Mouse (Mus musculus): ENCODE results near the gene Amotl2.

Gene Amotl2

GRCm38 (mm10) chr9:102719085-102719484 is 2.6 kb downstream of the Amotl2 start:
- DNase-seq (ENCODE audit: low spot score in 2 of 2) = no peak

DNA sequence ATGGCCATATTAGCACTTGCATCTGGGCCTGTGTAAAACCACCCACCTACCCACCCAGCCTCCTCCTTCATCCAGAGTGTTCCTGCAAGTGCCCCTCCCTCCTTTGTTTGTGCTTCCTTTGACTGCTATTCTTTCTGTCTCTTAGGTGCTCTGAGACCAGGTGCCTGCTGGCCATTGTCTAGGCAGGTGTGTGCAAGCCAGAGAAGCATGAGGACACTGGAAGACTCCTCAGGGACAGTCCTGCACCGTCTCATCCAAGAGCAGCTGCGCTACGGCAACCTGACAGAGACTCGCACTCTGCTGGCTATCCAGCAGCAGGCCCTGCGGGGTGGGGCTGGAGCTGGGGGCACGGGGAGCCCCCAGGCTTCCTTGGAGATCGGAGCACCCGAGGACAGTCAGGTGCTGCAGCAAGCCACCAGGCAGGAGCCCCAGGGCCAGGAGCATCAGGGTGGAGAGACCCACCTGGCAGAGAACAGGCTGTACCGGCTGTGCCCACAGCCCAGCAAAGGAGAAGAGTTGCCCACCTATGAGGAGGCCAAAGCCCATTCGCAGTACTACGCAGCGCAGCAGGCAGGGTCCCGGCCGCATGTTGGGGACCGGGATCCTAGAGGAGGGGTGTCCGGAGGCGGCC is 3.6 kb downstream of the Amotl2 start:
- no peak for DNase-seq (ENCODE audit: low spot score in 2 of 2)

- DNase-seq (ENCODE audit: low spot score in 2 of 2) = no peak
These were observed 4.2 kb downstream of the Amotl2 start for GRCm38 (mm10) chr9:102720567-102721167.

DNA sequence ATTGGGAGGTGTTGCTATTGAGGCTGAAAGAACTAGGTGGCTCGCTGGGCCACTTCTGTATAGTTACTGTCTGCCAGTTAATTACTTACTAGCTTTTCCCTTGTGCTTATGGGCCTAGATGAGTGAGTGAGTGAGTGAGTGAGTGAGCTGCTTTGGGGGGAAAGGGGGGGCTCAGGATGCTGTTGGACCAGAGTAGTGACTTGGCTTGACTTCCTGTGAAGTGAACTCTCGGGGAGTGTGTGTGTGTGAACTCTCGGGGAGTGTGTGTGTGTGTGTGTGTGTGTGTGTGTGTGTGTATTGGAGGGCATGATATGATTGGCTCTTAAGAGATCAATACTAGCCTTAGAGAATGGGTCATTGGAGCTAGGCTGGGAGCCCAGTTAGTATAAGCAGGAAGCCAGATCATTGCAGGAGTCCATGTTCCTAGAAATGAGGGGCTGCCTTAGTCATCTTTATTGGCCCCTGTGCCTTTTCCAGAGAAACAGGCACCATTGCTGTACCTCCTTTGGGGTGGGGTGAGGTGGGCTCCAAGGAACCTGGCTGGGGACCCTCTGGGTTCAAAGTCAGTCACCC is 5.0 kb downstream of the Amotl2 start:
- DNase-seq (ENCODE audit: low spot score in 2 of 2) = no peak

GRCm38 (mm10) chr9:102722071-102722561 is 5.6 kb downstream of the Amotl2 start:
- no peak for DNase-seq (ENCODE audit: low spot score in 2 of 2)

- DNase-seq (ENCODE audit: low spot score in 2 of 2) = no peak
These were observed 6.3 kb downstream of the Amotl2 start for GRCm38 (mm10) chr9:102722750-102723149.

DNA sequence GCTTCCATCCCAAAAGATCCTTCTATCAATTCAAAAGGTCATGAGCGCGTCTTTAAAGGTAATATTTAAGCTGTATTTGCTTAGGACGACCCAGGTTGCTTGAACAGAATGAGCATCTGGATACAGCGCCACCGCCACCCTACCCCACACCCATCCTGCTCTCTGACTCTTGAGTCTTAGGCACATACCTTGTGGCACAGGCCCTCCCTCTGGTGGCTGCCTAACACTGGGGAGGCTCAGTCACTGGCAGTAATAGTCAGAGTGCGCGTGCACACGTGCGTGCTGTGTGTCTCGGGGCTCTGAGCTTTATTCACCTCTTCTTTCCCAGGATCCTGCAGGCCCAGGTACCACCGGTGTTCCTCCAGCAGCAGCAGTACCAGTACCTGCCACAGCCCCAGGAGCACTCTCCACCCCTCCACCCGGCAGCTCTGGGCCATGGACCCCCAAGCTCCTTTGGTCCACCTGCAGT is 6.8 kb downstream of the Amotl2 start:
- no peak for DNase-seq (ENCODE audit: low spot score in 2 of 2)

- DNase-seq (ENCODE audit: low spot score in 2 of 2) = peak; percentile 76
These were observed 7.6 kb downstream of the Amotl2 start for GRCm38 (mm10) chr9:102723990-102724461.

GRCm38 (mm10) chr9:102724942-102725341 is 8.5 kb downstream of the Amotl2 start:
- no peak for DNase-seq (ENCODE audit: low spot score in 2 of 2)

DNA sequence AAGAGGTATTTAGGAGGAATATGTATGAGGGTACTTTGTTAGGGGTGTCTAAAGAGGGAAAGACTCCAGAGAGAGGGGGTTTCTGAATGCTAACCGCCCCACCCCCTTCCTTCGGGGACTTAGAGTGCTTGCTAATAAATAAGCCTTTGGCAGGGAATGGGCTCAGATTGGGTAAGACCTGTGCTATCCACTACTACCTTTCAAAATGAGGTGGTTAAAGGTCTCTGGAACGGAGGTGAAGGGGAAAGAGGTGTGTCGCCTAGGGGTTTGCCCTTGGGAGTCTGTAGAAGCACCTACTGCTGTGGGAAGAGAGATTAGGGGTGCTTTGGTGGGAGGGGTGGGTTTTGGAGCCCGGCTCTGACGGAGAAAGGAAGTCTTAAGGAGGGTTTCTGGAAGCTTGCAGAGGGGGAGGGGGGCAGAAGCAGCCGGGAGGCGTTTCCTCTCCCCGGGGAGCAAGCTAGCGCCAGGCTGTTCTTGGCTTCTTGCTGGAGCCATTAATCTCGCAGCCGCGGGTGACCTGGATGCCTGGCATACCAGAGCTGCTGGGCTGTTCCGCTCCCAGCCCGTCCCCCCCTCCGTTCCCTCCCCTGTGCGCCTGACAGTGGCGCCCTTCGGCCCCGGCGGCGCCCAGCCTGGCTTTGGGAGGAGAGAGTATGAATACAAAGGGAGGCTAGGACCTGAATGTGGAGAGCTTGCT is 9.6 kb downstream of the Amotl2 start:
- peak; percentile 53 to 56 for DNase-seq (ENCODE audit: low spot score in 2 of 2)

DNA sequence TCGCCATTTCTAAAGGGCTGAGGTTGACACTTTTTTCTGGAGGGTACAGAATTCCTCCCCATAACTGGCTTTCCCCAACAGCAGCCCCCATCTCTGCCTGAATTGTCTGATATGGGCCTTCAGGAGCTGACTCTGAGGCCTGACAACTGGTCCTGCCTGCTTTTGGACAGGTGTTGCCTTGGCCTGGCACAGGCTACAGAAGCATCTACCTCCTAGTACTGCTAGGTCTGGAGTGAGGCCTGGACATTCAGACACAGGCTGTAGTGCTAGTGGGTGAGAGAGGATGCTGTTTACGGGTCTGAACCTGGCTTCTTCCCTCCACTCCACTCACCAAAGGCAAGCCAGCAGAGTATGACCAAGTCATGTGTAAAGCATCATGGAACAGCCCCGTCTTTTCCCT is 10.3 kb downstream of the Amotl2 start:
- no peak for DNase-seq (ENCODE audit: low spot score in 2 of 2)

GRCm38 (mm10) chr9:102727662-102728468 is 11.4 kb downstream of the Amotl2 start:
- DNase-seq (ENCODE audit: low spot score in 2 of 2) = no peak

DNA sequence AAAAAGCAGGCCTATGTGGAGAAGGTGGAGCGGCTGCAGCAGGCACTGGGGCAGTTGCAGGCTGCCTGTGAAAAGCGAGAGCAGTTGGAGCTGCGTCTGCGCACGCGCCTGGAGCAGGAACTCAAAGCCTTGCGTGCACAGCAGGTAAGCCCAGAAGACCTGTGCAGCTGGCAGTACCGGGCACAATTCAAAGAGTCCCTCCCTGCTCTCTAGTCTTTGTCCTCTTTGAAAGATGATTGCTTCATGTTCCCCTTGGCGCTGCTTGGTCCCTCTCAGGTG is 11.9 kb downstream of the Amotl2 start:
- no peak for DNase-seq (ENCODE audit: low spot score in 2 of 2)

DNA sequence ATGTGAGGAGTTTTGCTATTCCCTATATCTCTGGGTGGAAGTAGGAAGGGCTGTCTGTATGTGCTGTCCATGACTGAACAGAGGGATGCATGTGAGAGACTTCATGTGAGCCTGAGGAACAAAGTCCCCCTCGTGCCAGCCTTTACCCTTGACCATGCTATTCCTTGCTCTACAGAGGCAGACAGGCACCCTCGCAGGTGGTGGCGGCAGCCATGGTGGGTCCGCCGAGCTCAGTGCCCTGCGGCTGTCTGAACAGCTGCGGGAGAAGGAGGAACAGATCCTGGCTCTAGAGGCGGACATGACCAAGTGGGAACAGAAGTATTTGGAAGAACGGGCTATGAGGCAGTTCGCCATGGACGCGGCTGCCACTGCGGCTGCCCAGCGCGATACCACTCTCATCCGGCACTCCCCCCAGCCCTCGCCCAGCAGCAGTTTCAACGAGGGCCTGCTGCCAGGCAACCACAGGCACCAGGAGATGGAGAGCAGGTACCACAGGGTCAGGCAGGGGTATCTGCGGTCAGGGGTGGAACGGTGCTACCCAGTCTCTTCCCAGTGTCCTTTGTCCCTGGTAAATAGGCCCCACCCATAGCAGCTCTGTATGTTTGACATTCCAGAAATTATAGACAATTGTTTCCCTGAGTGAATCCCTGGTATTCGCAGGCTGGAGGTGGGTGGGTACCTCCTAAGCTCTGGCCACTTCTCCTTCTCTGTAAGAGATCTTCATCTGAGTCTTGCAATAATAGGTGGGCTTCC is 12.8 kb downstream of the Amotl2 start:
- no peak for DNase-seq (ENCODE audit: low spot score in 2 of 2)

DNA sequence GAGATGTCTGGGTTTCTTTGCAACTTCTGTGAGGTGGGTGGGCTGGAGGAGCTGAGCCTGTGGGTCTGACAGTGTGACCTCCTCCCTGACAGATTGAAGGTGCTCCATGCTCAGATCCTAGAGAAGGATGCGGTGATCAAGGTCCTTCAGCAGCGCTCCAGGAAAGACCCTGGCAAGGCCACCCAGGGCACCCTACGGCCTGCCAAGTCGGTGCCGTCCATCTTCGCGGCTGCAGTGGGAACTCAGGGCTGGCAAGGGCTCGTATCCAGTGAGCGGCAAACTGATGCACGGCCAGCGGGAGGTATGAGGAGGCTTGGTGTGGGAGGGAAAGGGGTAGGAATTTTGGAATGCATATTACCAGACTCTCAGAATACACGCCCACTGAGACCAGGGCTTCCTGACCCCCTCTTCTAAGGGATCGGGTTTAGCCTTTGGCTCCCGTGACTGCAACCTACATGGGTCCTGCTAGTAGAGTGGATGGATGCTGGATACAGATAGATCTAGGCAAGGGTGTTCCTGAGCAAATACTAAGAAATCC is 13.5 kb downstream of the Amotl2 start:
- no peak for DNase-seq (ENCODE audit: low spot score in 2 of 2)

GRCm38 (mm10) chr9:102731044-102731471 is 14.6 kb downstream of the Amotl2 start:
- DNase-seq (ENCODE audit: low spot score in 2 of 2) = no peak

- no peak for DNase-seq (ENCODE audit: low spot score in 2 of 2)
These were observed 15.2 kb downstream of the Amotl2 start for GRCm38 (mm10) chr9:102731574-102732175.

GRCm38 (mm10) chr9:102732326-102732865 is 15.9 kb downstream of the Amotl2 start:
- DNase-seq (ENCODE audit: low spot score in 2 of 2) = no peak

DNA sequence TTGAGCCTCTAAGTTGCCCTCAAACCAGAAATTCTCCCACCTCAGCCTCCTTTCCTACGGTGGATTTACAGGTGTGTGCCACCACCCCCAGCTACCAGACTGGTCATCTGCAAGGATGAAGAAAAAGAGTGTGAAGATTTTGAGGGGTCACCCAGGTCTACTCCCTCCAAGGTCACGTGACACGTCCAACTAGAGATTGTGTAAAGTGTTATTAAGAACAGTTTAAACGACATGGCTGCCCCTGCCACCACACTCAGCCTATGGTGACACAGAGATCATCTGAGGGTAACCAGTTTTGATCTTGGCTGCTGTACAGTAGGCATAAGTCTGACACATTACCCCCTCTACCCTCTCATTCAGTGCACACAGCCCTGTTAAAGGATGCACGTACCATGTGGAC is 17.0 kb downstream of the Amotl2 start:
- no peak for DNase-seq (ENCODE audit: low spot score in 2 of 2)
